Mouse (Mus musculus): Measurements from ENCODE around the gene Bcl2l11. TPM values are rescaled to one million over a fixed set of nuclear protein-coding genes. Genes with fewer than 3 reads are reported as not detected.

Bcl2l11 gene
- polyA plus RNA-seq, 1 experiment = 5.2 TPM

- DNase-seq = no peak
- Histone ChIP-seq H3K4me1 (ENCODE audit: control insufficient read depth, insufficient read depth, low read length) (peaks cover 12% of the 10 kb centered on the region), H3K27me3 (ENCODE audit: control insufficient read depth, insufficient read depth, low read length) (no peaks in the 10 kb centered on the region), H3K27ac (ENCODE audit: insufficient read depth, low read length) (no peak overlapping the region), H3K4me3 (replicated peaks; ENCODE audit: insufficient read depth, low read depth, low read length) (no peak overlapping the region)
- TF ChIP-seq CTCF (IDR thresholded peaks at IDR 0.05; ENCODE audit: borderline replicate concordance, insufficient read depth, low read depth, low read length) (no peak), POLR2A (IDR thresholded peaks at IDR 0.05; ENCODE audit: borderline replicate concordance, insufficient read depth, low read length) (no peak)
- 80% methylated on average over 17 of the region's 17 CpGs for WGBS
Measured at GRCm38 (mm10) chr2:128158734-128159410, 33.0 kb downstream of the Bcl2l11 start.

GRCm38 (mm10) chr2:128159619-128160125 lies 33.8 kb downstream of the Bcl2l11 start:
- no peak for DNase-seq
- 64% methylated on average over 7 of the region's 7 CpGs for WGBS

DNA sequence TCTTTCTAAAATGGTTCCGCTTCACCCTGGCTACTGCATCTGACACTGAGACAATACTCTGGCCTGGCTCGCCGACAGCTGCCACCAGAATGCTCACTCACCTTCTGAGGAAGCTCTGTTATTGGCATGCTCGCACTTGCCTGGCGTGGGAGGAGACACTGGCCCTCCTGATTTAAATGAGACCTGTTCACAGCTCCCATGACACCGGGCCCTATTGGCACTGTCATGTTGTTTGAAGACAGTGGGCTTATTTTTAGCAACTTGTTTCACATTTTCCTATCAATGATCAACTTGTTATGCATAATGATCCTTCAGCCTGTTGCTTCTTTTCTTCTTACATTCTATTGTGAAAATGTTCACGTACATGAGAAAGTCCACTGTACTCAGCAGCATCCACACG lies 37.3 kb downstream of the Bcl2l11 start:
- TF ChIP-seq CTCF (IDR thresholded peaks at IDR 0.05; ENCODE audit: borderline replicate concordance, insufficient read depth, low read depth, low read length) (no peak), POLR2A (IDR thresholded peaks at IDR 0.05; ENCODE audit: borderline replicate concordance, insufficient read depth, low read length) (no peak)
- Histone ChIP-seq H3K4me1 (ENCODE audit: control insufficient read depth, insufficient read depth, low read length) (peaks cover 9% of the 10 kb centered on the region), H3K27ac (ENCODE audit: insufficient read depth, low read length) (no peak overlapping the region), H3K27me3 (ENCODE audit: control insufficient read depth, insufficient read depth, low read length) (no peaks in the 10 kb centered on the region), H3K4me3 (replicated peaks; ENCODE audit: insufficient read depth, low read depth, low read length) (no peak overlapping the region)
- no peak for DNase-seq
- 67% methylated on average over 8 of the region's 8 CpGs for WGBS

More at GRCm38 (mm10) chr2:128159619-128160125, 33.8 kb downstream of the Bcl2l11 start:
- TF ChIP-seq CTCF (IDR thresholded peaks at IDR 0.05; ENCODE audit: borderline replicate concordance, insufficient read depth, low read depth, low read length) (no peak), POLR2A (IDR thresholded peaks at IDR 0.05; ENCODE audit: borderline replicate concordance, insufficient read depth, low read length) (no peak)
- no peak overlapping the region for H3K27ac ChIP-seq (ENCODE audit: insufficient read depth, low read length)
- no peaks in the 10 kb centered on the region for H3K27me3 ChIP-seq (ENCODE audit: control insufficient read depth, insufficient read depth, low read length)
- peaks cover 12% of the 10 kb centered on the region for H3K4me1 ChIP-seq (ENCODE audit: control insufficient read depth, insufficient read depth, low read length)
- H3K4me3 ChIP-seq (replicated peaks; ENCODE audit: insufficient read depth, low read depth, low read length) = no peak overlapping the region

- TF ChIP-seq CTCF (IDR thresholded peaks at IDR 0.05; ENCODE audit: borderline replicate concordance, insufficient read depth, low read depth, low read length) (no peak), POLR2A (IDR thresholded peaks at IDR 0.05; ENCODE audit: borderline replicate concordance, insufficient read depth, low read length) (no peak)
- Histone ChIP-seq H3K27me3 (ENCODE audit: control insufficient read depth, insufficient read depth, low read length) (no peaks in the 10 kb centered on the region), H3K4me3 (replicated peaks; ENCODE audit: insufficient read depth, low read depth, low read length) (no peak overlapping the region), H3K27ac (ENCODE audit: insufficient read depth, low read length) (no peak overlapping the region), H3K4me1 (ENCODE audit: control insufficient read depth, insufficient read depth, low read length) (peaks cover 9% of the 10 kb centered on the region)
- peak in 1 of 2 experiments; percentile 24 for DNase-seq
- WGBS = 49% methylated on average over 13 of the region's 13 CpGs
Measured at GRCm38 (mm10) chr2:128166623-128167423, 41.0 kb downstream of the Bcl2l11 start.

- Histone ChIP-seq H3K27ac (ENCODE audit: insufficient read depth, low read length) (no peak overlapping the region), H3K27me3 (ENCODE audit: control insufficient read depth, insufficient read depth, low read length) (no peaks in the 10 kb centered on the region), H3K4me3 (replicated peaks; ENCODE audit: insufficient read depth, low read depth, low read length) (no peak overlapping the region), H3K4me1 (ENCODE audit: control insufficient read depth, insufficient read depth, low read length) (peaks cover 15% of the 10 kb centered on the region)
- no peak for DNase-seq
- WGBS = 97% methylated on average over 12 of the region's 12 CpGs
- no peak for TF ChIP-seq POLR2A (IDR thresholded peaks at IDR 0.05; ENCODE audit: borderline replicate concordance, insufficient read depth, low read length)
- TF ChIP-seq CTCF (IDR thresholded peaks at IDR 0.05; ENCODE audit: borderline replicate concordance, insufficient read depth, low read depth, low read length) = no peak
Measured at GRCm38 (mm10) chr2:128167930-128168329, 42.1 kb downstream of the Bcl2l11 start.

GRCm38 (mm10) chr2:128169486-128169885 lies 43.6 kb downstream of the Bcl2l11 start:
- Histone ChIP-seq H3K27me3 (ENCODE audit: control insufficient read depth, insufficient read depth, low read length) (no peaks in the 10 kb centered on the region), H3K27ac (ENCODE audit: insufficient read depth, low read length) (no peak overlapping the region), H3K4me1 (ENCODE audit: control insufficient read depth, insufficient read depth, low read length) (peaks cover 15% of the 10 kb centered on the region), H3K4me3 (replicated peaks; ENCODE audit: insufficient read depth, low read depth, low read length) (no peak overlapping the region)
- TF ChIP-seq CTCF (IDR thresholded peaks at IDR 0.05; ENCODE audit: borderline replicate concordance, insufficient read depth, low read depth, low read length) = no peak
- TF ChIP-seq POLR2A (IDR thresholded peaks at IDR 0.05; ENCODE audit: borderline replicate concordance, insufficient read depth, low read length) = no peak
- 92% methylated on average over 5 of the region's 5 CpGs for WGBS
- no peak for DNase-seq

GRCm38 (mm10) chr2:128169972-128170371 lies 44.1 kb downstream of the Bcl2l11 start:
- Histone ChIP-seq H3K27me3 (ENCODE audit: control insufficient read depth, insufficient read depth, low read length) (no peaks in the 10 kb centered on the region), H3K27ac (ENCODE audit: insufficient read depth, low read length) (no peak overlapping the region), H3K4me1 (ENCODE audit: control insufficient read depth, insufficient read depth, low read length) (peaks cover 15% of the 10 kb centered on the region), H3K4me3 (replicated peaks; ENCODE audit: insufficient read depth, low read depth, low read length) (no peak overlapping the region)
- TF ChIP-seq CTCF (IDR thresholded peaks at IDR 0.05; ENCODE audit: borderline replicate concordance, insufficient read depth, low read depth, low read length) (no peak), POLR2A (IDR thresholded peaks at IDR 0.05; ENCODE audit: borderline replicate concordance, insufficient read depth, low read length) (no peak)
- DNase-seq = no peak
- WGBS = 62% methylated on average over 11 of the region's 11 CpGs
